Mouse (Mus musculus) spleen, postnatal 10 days (tissue): ENCODE measurements around the gene Hoxa3.

Experiments used
- DNase-seq, 2 experiments: peaks; one replicate each; pipeline ENCODE4 v3.0.0; 2021 to 2022; ENCODE audit warnings: low spot score in 2 of 2

The Hoxa3 gene

GRCm38 (mm10) chr6:52155471-52155870 is 57.7 kb downstream of the Hoxa3 start:
- DNase-seq = no peak

- no peak for DNase-seq
These were observed 59.1 kb downstream of the Hoxa3 start for GRCm38 (mm10) chr6:52154044-52154443.

GRCm38 (mm10) chr6:52153270-52153669 is 59.9 kb downstream of the Hoxa3 start:
- no peak for DNase-seq

- DNase-seq = no peak
These were observed 60.6 kb downstream of the Hoxa3 start for GRCm38 (mm10) chr6:52152226-52153193.

- no peak for DNase-seq
These were observed 61.6 kb downstream of the Hoxa3 start for GRCm38 (mm10) chr6:52151571-52151970.

GRCm38 (mm10) chr6:52150401-52150966 is 62.7 kb downstream of the Hoxa3 start:
- DNase-seq = no peak

- DNase-seq = no peak
These were observed 74.0 kb downstream of the Hoxa3 start for GRCm38 (mm10) chr6:52139115-52139514.

GRCm38 (mm10) chr6:52138576-52138975 is 74.6 kb downstream of the Hoxa3 start:
- no peak for DNase-seq

- DNase-seq = no peak
These were observed 75.1 kb downstream of the Hoxa3 start for GRCm38 (mm10) chr6:52137841-52138535.

- DNase-seq = no peak
These were observed 89.5 kb downstream of the Hoxa3 start for GRCm38 (mm10) chr6:52123673-52124072.

- DNase-seq = no peak
These were observed 92.0 kb downstream of the Hoxa3 start for GRCm38 (mm10) chr6:52121173-52121572.
